Mouse (Mus musculus) fat pad, adult 2 months (tissue): Measurements from ENCODE around the gene Slc47a1.
A peak's percentile ranks its signal among the peaks of the same experiment; 100 is the strongest.

Experiments used
- DNase-seq: peaks from one replicate; pipeline ENCODE4 v3.0.0-alpha.2; 2011; ENCODE audit warnings: low read depth, low spot score; ENCODE audit errors: extremely low read depth

The Slc47a1 gene

DNA sequence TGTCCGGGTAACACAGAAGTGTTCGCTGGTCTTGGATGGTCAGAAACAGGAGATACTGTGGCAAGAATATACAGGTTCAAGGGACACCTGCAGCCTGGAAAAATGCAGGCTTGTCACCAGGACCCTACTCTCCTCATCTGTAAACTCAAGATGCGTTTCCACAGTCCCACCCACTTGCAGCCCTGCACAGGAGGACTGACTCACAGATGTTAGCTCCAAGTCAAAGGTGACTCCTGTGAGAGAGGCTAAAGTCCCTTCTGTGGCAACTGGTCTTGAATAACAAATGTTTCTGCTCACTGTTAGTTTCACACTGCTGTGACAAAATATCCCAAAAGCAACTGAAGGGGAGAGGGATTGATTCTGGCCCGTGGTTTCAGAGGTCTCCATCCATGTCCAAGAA is 506 bp upstream of the Slc47a1 start:
- no peak for DNase-seq

DNA sequence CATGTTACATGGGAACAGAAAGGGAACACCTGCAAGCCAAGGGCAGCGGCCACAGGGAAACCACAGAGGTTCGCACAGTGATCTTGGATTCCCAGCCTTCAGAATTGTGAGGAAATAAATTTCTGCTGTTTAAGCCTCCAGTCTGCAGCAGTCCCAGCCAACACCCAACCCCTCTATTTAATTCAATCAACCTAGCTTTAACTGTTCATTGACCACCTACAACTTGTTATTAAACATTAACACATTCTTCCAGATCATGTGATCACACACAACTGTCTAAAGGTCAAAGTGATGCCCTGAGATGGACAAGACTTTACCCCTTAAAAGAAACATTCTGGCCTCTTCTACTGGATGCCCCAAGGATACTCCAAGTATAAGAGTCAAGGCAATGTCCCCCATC is 9.5 kb downstream of the Slc47a1 start:
- no peak for DNase-seq

DNA sequence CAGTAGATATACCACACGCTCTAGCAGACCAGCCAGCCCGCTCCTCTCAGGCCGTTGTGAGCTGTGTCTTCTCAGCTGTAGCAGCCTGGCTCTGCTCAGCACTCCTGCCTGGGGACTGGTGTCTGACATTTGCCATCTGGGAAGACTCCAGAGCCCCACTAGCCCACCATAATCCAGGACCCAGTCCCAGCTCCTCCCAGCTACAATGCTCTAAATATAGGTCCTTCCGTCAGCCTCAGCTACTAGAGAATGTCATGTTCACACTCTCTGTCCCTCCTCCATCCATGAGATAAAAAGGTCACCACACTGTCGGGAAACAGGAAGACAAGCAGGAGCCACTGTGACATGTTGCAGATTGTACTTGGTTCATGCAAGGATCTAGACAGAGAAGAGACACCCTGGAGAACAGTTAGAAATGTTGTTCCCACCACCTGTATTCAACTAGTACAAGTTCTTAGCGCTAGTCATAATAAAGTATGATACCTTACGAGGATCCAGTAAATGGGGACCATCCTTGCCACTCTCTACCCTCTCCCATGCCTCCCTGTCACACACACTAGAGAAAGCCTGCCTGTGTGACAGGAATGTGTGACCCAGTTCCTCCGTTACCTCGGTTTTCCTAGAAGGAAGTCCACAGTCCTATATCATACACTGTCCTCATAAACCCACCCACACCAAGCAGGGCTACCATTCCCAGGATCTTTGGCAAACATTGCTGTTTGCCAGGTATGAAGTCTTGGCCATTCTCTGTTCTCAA is 11.4 kb downstream of the Slc47a1 start:
- no peak for DNase-seq

DNA sequence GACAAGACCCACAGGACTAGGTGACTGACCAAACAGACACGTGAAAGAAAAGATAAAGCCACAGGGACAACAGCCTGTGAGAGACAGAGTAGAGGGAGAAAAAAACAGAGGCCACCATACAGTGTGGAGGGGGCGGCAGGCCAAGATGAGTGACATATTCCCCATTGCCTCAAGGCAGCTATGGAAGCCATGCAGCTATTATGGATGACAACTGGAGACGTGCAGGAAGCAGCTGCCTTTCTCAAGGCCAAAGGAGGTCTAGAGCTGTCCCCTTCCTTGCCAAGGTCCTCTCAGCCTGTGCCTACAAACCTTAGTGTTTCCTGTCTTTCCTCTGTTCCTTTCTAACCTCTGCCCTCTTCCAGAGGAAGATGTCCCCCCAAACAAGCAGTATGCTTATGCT is 12.2 kb downstream of the Slc47a1 start:
- DNase-seq: no peak

DNA sequence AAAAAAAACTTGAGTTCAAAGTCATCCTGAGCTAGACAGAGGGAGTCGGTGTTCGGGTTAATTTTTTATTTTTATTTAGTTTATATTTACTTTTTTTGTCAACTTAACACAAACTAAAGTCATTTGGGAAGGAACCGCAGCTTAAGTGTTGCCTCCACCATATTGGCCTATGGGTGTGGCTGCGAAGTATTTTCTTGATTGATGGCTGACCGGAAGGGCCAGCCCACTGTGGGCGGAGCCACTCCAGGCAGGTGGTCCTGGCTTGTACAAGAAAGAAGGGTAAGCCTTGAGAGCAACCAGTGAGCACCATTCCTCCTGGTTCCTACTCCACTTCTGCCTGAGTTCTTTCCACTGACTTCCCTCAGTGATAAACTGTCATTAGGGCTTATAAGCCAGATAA is 14.0 kb downstream of the Slc47a1 start:
- no peak for DNase-seq

DNA sequence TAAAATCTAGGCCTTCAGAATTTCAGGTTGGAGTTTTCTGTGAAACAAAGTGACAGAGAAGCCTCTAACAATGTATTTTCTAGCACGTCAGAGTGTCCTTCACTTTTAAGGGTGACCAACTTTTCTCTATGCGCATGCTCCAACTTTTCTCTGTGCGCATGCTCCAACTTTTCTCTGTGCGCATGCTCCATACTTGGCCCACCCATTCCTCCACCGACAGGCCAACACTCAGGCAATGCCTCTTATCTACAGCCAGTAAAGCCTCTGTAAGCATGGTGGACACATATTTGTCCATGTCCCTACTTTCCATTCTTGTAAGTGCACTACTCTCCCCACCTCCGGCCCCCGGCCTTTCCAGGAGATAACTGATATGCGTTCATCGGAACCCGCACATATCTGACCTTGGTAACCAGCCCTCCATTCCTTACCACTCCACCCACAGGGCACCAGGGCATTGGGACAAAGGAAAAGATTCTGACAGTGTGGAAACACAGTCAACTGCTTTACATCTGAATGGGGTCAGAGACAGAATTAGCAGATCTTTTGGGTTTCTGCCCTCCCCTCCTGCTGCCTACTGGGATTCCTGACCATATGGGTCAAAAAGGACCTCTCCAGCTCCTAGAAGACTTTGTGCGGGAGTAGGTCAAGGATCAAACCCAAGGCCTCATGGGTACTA is 16.5 kb downstream of the Slc47a1 start:
- DNase-seq: no peak

DNA sequence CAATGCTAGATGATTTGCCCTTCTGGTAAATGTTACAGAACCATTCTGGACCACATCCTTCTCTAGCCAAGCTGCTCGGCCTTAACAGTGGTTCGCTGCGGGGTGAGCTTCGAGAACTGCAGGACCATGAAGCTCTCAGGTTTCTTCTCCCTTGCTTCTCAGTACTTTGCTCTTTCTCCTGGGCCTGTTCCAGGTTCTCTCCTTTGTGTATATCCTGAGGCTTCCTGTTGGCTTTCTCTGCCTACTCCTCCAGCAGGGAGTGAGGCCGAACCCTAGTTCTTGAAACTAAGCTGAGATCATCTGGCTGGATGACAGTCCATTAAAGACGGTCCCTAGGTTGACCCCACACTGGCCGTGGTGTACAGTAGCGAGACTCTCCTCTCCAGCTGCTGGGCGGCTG is 21.5 kb downstream of the Slc47a1 start:
- DNase-seq: no peak

DNA sequence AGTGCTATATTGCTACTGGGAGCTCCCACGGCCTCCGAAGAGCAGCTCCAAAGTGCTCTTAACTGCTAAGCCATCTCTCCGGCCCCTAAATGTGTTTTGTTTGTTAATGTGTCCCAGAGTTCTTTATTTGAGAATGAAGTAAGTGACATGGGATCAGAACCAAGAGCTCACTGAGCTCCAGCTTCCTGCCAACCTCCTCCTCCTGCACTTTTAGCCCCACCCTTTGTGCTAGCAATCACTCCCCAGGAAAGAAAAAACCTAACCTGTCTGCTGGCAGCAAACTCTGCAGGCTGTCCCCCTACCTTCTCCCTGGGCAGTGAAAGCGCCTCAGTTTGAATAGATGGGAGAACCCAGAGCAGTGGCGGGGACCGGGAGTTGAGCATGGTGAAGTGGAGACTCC is 22.0 kb downstream of the Slc47a1 start:
- no peak for DNase-seq

DNA sequence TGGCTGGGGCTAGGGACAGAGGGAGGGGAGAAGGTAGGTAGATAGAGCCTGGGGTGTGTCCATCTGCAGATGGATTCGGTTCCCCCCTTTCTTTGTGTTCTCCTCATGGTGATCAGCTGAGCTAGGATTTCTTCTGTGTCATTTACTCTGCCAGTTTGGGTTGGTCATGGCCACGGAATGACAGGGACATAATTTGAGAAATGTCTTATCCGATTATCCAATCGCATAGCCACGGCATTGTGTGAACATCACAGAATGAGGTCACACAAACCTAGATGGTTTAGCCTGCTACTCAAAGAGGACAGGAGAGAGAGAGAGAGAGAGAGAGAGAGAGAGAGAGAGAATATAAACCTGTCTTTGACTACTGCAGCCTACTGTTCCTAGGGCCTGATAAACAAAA is 22.8 kb downstream of the Slc47a1 start:
- DNase-seq: no peak

DNA sequence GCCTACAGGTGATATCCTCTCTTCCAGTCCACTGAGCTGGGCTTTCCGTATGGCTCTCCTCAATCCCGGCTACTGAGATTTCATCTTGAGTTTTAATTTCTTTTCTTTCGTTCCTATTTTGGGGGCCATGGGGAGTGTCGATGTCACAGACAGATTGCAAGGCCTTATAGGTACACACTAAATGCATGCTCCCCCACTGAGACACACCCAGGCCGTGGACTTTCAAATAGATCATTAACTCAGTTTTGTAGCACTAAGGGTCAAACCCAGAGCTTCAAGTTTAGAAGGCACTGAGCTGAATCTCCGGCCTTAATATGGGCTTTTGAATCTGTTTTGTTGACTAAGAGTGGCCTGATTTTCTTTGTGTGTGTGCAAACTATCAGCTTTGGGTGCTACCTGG is 23.8 kb downstream of the Slc47a1 start:
- DNase-seq: no peak

DNA sequence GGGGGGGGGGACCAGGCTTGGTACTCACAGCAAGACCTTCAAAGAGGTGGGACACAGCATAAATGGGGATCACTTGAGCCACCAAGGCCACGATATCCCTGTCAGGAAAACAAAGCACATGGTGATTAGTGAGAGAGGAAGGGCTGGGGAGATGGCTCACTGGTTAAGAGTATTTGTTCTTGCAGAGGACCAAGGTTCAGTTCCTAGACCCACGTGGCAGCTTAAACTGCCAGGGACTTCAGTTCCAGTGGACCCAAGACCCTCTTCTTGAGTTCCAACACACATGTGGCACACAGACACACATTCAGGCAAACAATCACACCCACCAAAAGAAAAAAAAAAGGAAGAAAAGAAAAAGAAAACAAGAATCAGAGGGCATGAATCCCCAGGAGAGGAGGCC is 25.1 kb downstream of the Slc47a1 start:
- DNase-seq: no peak

DNA sequence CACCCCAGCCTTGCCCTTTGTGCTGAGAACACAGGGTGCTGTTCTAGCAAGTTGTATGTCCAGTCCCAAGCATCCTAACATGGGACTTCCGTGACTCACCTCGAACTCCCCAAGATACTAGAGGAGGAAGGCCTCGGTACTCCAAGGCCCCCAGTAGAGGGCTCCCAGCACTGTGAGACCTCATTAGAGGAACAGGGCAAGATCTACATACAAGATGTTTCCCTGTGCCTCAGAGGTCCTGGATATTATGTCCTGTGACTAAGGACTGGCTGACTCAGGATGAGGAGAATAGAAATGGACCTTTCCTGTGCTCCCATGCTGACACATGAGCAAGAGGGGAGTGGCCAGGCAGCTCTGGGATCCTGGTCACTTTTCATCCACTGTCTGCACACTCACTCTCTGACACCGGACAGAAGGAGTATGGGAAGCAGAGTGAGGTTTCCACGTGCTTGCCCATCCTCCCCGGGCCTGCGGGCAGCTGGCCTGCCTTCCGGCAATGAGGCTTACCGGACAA is 25.9 kb downstream of the Slc47a1 start:
- no peak for DNase-seq

DNA sequence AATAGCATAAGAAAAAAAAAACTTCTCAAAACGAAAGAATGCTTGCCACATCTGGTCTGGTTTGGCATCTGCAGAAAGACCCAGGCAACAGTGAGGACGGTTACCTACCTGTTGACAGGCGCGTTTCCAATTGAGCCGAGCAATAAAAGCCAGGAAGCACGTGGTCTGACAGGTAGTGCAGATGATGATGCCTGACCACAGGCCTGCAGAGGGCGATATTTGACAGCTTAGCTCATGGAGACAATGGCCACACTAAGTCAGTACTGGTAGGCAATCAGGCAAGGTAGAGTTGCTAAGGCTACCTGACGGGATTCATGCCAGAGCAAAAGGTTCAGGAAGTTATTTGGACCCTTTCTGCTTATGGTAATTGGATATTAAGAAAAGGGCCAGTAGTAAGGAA is 28.8 kb downstream of the Slc47a1 start:
- peak; percentile 30 for DNase-seq

DNA sequence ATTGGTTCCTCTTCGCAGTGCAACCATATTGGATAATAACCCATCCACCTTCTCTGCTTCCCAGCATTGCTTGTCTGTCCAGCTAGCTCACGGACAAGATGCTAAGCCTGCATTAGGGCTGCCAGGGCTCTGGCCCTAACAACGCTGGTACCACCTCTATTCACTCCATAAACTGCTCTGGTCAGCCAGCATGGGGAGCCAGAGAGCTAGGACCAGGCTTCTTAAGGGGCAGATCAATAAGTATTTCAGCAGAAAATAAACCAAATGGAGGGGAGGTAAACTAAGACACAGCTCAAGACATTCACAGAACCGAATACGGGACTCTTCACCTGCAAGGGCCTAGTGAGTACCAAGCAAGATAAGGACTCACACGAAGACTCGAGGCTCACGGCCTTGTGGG is 32.0 kb downstream of the Slc47a1 start:
- DNase-seq: no peak

DNA sequence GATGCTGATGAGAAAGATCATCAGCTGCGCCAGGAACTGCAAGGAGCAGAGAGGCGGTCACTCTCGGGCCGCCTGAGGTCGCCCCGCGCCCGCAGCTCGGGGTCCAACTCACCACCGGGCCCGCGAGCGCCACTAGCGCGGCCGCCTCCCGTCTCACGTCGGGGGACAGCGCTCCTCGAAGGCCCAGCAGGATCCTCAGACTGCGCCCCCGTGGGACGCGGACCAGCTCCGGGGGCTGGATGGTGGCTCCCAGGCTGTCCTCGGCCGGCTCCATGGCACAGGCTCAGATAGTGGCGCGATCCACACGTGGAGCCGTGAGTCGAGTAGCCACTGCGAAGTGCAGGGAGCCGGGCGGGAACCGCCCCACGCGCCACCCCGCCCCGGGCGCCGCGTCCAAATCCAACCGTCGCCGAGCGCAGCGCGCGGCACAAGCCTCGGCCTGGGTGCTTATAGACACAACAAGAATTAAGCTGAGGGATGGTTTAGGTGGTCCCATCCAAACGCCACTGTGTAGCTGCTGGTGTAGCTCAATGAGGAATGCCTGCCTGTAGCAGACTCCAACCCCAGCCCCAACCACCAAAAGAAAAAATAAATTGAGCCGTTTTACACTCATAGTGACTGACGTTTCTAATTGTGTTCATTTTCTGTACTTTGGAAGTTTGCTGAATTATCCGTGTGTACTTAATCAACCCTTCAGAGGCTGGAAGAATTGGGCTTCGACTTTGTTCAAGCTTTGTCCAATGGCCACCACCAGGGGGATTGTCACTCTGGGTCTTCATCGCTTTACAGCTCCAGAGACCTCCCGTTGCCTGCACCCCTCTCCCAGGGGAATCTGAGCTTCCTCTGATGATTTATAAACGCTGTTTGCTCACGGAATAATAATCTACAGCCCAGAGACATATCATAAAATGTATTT is 35.4 kb downstream of the Slc47a1 start, which contains the start of gene Slc47a2:
TSS of gene Slc47a2 (minus strand) at position 356 of the 916 bp plus-strand sequence.
- DNase-seq: no peak

DNA sequence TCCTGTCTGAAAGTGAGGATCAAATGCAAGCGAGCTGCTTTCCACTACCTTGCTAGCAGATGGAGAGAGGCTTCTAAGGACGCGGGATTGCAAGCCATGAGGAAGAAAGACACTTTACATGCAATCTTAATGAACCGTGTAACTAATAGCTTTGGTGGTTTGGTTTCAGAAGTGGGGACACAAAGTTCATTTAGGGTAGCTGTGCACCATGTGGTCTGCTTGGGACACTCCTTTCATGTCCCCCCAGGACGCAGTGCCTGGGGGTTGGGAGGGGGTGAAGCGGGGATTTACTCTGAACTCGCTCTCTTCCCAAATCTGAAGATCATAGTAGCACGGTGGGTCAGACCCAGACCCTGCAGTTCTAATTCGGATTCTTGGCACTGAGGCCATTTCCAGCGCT is 36.2 kb downstream of the Slc47a1 start:
- DNase-seq: no peak

DNA sequence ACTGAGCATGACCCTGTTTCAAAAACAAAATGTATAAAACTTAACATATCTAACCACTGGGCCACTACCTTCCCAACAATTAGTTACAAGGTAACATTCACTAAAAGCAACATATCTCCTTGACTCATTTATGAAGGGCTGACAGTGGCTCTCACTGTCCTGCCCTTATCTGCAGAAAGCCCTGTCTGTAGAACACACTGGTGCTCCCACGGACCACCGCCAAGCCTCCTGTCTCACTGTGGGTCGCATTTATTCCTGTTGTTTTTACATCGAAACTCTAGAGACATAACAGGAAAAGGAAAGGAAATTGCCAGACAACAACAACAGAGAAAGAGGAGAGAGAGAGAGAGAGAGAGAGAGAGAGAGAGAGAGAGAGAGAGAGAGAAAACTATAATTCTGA is 36.9 kb downstream of the Slc47a1 start:
- DNase-seq: no peak

DNA sequence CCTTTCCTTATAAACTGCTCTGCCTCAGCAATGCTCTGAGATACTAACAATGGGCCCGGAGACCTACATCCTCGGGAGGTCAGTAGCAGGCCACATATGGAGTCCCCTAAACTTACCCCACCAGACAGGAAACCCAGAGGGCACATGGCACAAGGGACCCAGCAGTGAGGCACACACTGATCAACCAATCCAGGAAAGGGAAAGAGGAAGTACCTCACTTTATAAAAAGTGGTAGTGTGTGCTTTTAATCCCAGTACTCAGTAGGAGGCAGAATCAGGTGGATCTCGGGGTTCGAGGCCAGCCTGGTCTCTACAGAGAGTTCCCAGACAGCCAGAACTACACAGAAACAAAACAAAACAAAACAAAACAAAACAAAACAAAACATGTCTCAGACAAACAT is 37.8 kb downstream of the Slc47a1 start:
- DNase-seq: no peak

DNA sequence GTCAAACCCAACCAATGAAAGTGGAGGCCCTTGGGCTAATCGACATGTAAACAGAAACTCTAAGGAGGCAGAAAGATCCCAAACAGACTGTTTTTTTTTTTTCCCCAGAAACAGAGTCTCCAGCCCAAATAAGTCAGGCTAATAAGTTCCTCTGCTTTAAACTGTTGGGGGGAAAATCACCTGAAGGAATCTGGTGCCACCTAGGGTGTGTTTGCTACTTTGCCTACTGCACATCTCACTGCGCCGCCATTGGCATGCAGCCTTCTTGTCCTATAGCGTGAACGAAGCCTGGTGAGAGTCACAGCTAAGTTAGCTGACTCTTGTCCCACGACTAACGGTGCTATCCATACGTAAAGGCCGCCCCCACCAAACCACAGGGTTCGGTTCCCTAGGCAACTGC is 40.6 kb downstream of the Slc47a1 start:
- no peak for DNase-seq

DNA sequence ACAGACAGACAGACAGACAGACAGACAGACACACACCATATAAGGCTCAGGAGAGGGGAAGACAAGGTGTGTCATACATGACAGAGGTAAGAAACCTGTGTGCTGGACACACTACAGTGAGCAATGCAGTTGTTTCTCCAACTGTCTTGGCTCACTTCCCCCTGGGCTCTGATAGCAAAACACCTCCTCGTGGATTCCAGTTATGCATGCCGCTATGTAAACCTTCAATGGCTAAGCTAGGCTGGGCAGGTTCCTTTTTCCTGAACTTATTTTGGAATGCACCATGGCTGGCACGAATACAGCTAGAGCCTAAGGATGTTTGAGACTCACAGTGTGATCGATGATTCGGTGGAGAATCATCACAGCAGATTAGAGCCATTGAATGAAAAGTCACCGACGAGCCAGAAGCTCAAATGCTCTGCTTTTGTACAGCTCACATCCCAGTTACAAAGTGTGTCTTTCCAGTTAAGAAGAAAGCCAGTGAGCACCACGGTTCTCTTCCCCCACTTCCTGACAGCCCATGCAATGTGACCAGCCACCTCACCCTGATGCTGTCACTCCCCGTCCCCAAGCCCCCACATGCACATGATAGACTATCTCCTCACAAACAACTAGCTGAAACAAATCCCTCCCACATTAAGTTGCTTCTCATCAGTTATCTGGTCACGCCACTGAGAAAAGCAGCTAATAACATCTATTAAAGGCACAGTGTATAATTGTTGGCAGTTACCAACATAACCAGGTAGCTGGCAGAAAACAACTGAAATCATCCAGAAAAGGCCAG is 57.0 kb downstream of the Slc47a1 start:
- no peak for DNase-seq
